Mouse (Mus musculus) macrophage (primary cell): ENCODE data around the gene Acmsd. TPM values are rescaled to one million over a fixed set of nuclear protein-coding genes. Genes with fewer than 3 reads are reported as not detected.
"Not testable (repeated sequence)": the region's sequence is repeated elsewhere in the genome, so short reads cannot be mapped to it uniquely, and the experiment has no call there.

Experiments used
- H3K27ac ChIP-seq: fragments of 350-480 bp; formaldehyde crosslinking; 2 replicates; pipeline ENCODE4 v1.9.0; 2021
- H3K36me3 ChIP-seq: fragments of 350-480 bp; formaldehyde crosslinking; 2 replicates; pipeline ENCODE4 v1.9.0; 2021; ENCODE audit errors: inconsistent target
- H3K4me3 ChIP-seq: fragments of 350-480 bp; formaldehyde crosslinking; 2 replicates; pipeline ENCODE4 v1.9.0; 2021; ENCODE audit errors: inconsistent target
- H3K79me2 ChIP-seq: fragments of 350-480 bp; formaldehyde crosslinking; 2 replicates; pipeline ENCODE4 v1.9.0; 2021; ENCODE audit errors: inconsistent target
- WGBS: methylation state at CpG from one replicate; pipeline ENCODE4 v1.1.7; 2026; ENCODE audit warnings: inconsistent platforms; ENCODE audit not compliant: missing documents; 5-methylcytosine and 5-hydroxymethylcytosine counted together
- polyA plus RNA-seq: library from polyadenylated mRNA; stranded (reverse); fragments of 250-400 nt; gene quantifications from 3 replicates; pipeline ENCODE4 v1.2.4, GENCODE M21; 2018; ENCODE audit warnings: inconsistent platforms

Acmsd gene
- polyA plus RNA-seq, 1 experiment from 2014 or later, result not detected

DNA sequence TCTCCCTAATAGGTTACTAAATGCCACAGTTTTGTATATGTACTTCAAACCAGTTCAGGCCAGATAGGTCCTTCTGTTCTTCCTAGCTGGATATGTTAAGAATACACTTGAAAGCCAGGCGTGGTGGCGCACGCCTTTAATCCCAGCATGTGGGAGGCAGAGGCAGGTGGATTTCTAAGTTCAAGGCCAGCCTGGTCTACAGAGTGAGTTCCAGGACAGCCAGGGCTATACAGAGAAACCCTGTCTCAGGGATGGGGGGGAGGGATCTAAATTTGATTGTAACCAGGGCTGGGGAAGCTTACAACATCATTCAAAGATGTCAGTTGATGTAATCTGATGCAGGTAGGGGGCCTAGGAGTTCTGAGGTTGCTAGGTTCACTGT lies 27.9 kb downstream of the Acmsd start:
- H3K27ac ChIP-seq, H3K4me3 ChIP-seq: not testable (repeated sequence)
- WGBS, result 96% methylated on average over 3 of the region's 3 CpGs

GRCm38 (mm10) chr1:127765468-127765867 lies 36.3 kb downstream of the Acmsd start:
- H3K36me3 ChIP-seq, result no peaks in the 10 kb centered on the region
- no peak overlapping the region for H3K4me3 ChIP-seq
- H3K27ac ChIP-seq, result no peak overlapping the region
- WGBS, result 80% methylated on average over 2 of the region's 2 CpGs
- no peaks in the 10 kb centered on the region for H3K79me2 ChIP-seq

More for the DNA sequence above, 27.9 kb downstream of the Acmsd start:
- not testable (repeated sequence) for H3K79me2 ChIP-seq, H3K36me3 ChIP-seq

GRCm38 (mm10) chr1:127766741-127767140 lies 37.5 kb downstream of the Acmsd start:
- WGBS, result 92% methylated on average over 2 of the region's 2 CpGs
- Histone ChIP-seq H3K4me3 (no peak overlapping the region), H3K79me2 (no peaks in the 10 kb centered on the region)

DNA sequence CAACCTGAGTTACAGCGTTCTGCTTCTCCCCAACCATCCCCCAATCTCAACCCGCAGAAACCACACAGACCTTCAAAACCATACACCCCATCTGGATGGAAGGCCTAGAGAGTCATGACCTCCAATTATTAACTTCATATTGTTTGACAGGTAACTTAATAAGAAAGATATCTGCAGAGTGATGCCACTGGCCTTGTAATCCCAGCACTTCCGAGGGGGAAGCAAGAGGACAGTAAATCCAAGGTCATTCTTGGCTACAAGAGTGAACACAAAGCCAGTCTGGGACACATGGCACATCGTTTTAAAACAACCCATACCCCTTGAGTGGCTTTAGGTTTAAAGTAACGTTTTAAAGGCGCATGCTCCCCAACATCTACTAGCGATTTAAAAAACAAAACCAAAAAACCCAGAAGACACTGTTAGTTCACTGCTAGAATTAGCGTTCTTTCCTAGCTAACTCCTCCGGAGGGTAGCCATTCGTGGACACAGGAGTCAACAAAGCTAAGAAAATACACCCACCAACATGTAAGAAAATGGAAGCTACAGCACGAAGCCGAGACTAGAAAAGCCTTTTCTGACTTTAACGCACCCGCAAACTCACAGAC lies 44.1 kb downstream of the Acmsd start:
- 0% methylated on average over 14 of the region's 14 CpGs for WGBS
- Histone ChIP-seq H3K36me3 (no peaks in the 10 kb centered on the region), H3K79me2 (peaks cover 51% of the 10 kb centered on the region), H3K4me3 (peak overlapping the region; percentile 74), H3K27ac (peak overlapping the region; percentile 61)

More at GRCm38 (mm10) chr1:127766741-127767140, 37.5 kb downstream of the Acmsd start:
- Histone ChIP-seq H3K27ac (no peak overlapping the region), H3K36me3 (no peaks in the 10 kb centered on the region)

- peak within 1 kb of the TSS; percentile 97 for H3K4me3 ChIP-seq
- H3K27ac ChIP-seq, result peak within 1 kb of the TSS; percentile 86
- under 1% methylated on average over 57 of the region's 63 CpGs for WGBS
- H3K36me3 ChIP-seq, result no peaks in the 10 kb centered on the region
- H3K79me2 ChIP-seq, result peaks cover 58% of the 10 kb centered on the region
Measured at GRCm38 (mm10) chr1:127773803-127774500, 44.7 kb downstream of the Acmsd start, which contains the start of gene Ccnt2. Ccnt2 (plus strand) TSS chr1:127774164.

- WGBS, result 2% methylated on average over 31 of the region's 31 CpGs
- Histone ChIP-seq H3K27ac (peak overlapping the region; percentile 86), H3K4me3 (peak overlapping the region; percentile 97), H3K36me3 (no peaks in the 10 kb centered on the region), H3K79me2 (peaks cover 63% of the 10 kb centered on the region)
Measured at GRCm38 (mm10) chr1:127774501-127774880, 45.3 kb downstream of the Acmsd start.

DNA sequence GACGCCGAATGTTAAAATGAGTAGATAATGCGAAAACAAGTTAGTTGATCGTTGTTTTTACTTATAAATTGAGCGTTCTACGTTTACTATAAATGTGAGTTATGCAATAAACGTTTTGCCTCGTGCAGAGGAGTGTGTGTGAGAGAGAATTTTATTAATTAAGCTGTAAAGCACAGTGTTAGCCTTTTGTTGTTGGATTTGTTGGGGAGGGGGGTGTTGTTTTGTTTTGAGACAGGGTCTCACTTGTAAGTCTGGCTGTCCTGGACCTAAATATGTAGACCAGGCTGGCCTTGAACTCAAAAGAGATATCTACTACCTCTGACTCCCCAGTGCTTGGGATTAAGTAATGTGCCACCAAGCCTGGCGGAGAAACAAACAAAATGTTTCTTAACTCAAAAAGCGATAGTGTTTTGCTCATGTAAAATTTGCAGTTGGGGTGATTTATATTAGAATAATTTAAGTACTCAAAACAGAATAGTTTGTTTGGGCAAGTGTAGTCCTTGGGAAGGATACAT lies 46.0 kb downstream of the Acmsd start:
- H3K27ac ChIP-seq, result peak overlapping the region; percentile 86
- no peaks in the 10 kb centered on the region for H3K36me3 ChIP-seq
- 17% methylated on average over 10 of the region's 10 CpGs for WGBS
- peak overlapping the region; percentile 97 for H3K4me3 ChIP-seq
- H3K79me2 ChIP-seq, result peaks cover 71% of the 10 kb centered on the region

- Histone ChIP-seq H3K4me3 (peak overlapping the region; percentile 97; the same call in 1 of the 2 replicates), H3K79me2 (peaks cover 81% of the 10 kb centered on the region), H3K27ac (no peak overlapping the region), H3K36me3 (no peaks in the 10 kb centered on the region)
- 62% methylated on average over 6 of the region's 6 CpGs for WGBS
Measured at GRCm38 (mm10) chr1:127776246-127776645, 47.0 kb downstream of the Acmsd start.

DNA sequence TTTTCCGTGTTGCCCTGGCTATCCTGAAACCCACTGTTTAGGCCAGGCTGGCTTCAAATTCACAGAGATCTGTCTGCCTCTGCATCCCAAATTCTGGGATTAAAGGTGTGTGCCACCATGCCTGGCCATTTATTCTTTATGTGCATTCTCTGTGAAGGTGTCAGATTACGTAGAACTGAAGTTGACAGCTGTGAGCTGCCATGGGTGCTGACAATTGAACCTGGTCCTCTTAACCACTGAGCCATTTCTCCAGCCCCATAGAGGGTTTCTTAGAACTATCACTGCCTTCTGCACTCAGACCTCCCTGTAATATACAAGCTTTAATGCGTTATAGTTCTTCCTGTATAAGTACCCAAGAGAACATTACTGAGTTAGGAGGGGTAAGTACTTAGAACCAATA lies 49.4 kb downstream of the Acmsd start:
- WGBS, result 98% methylated on average over 3 of the region's 3 CpGs
- Histone ChIP-seq H3K27ac (no peak overlapping the region), H3K79me2 (peaks cover 95% of the 10 kb centered on the region), H3K36me3 (no peaks in the 10 kb centered on the region), H3K4me3 (no peak overlapping the region)

- Histone ChIP-seq H3K27ac (no peak overlapping the region), H3K36me3 (no peaks in the 10 kb centered on the region), H3K79me2 (peaks cover 100% of the 10 kb centered on the region), H3K4me3 (no peak overlapping the region)
- 78% methylated on average over 3 of the region's 3 CpGs for WGBS
Measured at GRCm38 (mm10) chr1:127780142-127780541, 50.9 kb downstream of the Acmsd start.

GRCm38 (mm10) chr1:127780849-127781248 lies 51.6 kb downstream of the Acmsd start:
- H3K4me3 ChIP-seq, result no peak overlapping the region

DNA sequence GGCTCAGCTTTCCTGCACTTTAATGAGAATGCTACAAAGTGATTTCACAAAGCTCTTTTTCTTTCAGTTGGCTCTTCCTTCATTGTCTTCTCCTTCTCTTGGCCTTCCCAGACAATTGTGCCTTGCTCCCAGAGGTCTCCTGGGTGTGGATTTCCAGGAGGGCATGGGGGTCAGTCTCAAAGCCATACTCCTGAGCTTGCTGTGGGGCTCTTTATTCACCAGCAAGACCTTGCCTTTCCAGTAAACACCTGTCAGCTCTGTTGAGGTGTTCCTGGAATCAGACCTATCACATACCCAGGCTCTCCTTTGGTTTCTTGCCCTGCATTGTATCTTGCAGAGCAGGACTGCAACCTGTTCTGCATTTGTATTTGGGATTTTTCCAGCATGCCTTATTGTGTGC lies 54.6 kb downstream of the Acmsd start:
- Histone ChIP-seq H3K36me3 (no peaks in the 10 kb centered on the region), H3K79me2 (peaks cover 100% of the 10 kb centered on the region), H3K4me3 (no peak overlapping the region), H3K27ac (no peak overlapping the region)

More at GRCm38 (mm10) chr1:127780849-127781248, 51.6 kb downstream of the Acmsd start:
- Histone ChIP-seq H3K27ac (no peak overlapping the region), H3K79me2 (peaks cover 100% of the 10 kb centered on the region), H3K36me3 (no peaks in the 10 kb centered on the region)
- WGBS, result 33% methylated on average over 2 of the region's 2 CpGs

DNA sequence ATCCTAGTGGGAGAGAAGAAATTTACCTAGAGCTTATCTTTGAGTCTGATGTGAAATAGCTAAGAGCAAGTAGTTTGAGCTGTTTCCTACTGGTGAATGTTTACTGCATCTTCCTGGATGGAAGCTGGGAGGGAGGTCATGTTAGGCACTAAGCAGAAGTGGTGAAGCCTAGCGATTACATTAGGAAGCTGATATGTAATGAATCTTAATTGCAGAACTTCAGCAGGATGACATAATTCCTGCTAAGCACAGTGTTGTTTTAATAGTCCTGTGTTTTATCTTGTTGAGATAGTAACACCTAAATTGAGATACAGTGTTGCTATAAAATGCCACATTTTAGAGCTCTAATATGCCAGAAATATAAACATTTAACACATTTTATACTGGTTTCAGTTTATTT lies 56.7 kb downstream of the Acmsd start:
- Histone ChIP-seq H3K27ac (no peak overlapping the region), H3K4me3 (no peak overlapping the region), H3K36me3 (no peaks in the 10 kb centered on the region), H3K79me2 (peaks cover 100% of the 10 kb centered on the region)
- WGBS, result 0% methylated on average over 1 of the region's 1 CpGs

DNA sequence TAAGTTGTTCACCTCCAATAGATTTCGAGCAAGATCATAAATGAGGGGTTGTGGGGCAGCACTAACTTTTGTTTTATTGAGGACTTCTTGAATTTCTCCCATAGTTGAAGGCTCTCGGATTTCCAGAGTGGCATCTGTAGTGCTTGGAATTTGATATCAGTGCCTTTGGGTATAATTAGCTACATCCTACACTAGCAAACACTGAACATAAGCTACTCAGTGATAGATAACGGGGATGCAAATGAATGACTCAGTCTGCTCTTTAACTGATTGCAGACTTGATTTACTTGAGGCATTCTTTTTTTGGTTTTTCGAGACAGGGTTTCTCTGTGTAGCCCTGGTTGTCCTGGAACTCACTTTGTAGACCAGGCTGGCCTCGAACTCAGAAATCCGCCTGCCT lies 59.7 kb downstream of the Acmsd start:
- 97% methylated on average over 6 of the region's 6 CpGs for WGBS
- Histone ChIP-seq H3K4me3 (no peak overlapping the region), H3K36me3 (peaks cover 7% of the 10 kb centered on the region), H3K79me2 (peaks cover 100% of the 10 kb centered on the region), H3K27ac (no peak overlapping the region)

GRCm38 (mm10) chr1:127793459-127793858 lies 64.2 kb downstream of the Acmsd start:
- H3K79me2 ChIP-seq, result peaks cover 88% of the 10 kb centered on the region
- H3K27ac ChIP-seq, result no peak overlapping the region
- WGBS, result 92% methylated on average over 1 of the region's 1 CpGs
- H3K4me3 ChIP-seq, result no peak overlapping the region
- H3K36me3 ChIP-seq, result peaks cover 22% of the 10 kb centered on the region
